Mouse (Mus musculus): ENCODE data around the gene Srebf2. TPM values are rescaled to one million over a fixed set of nuclear protein-coding genes. Genes with fewer than 3 reads are reported as not detected.
A peak's percentile ranks its signal among the peaks of the same experiment; 100 is the strongest.

Srebf2 gene
- polyA plus RNA-seq, 1 experiment from 2014 or later = 173 TPM

GRCm38 (mm10) chr15:82158243-82159035 is 11.5 kb downstream of the Srebf2 start:
- H3K4me2 ChIP-seq (replicated peaks) = peak overlapping the region; percentile 19; the same call in 1 of the 2 replicates
- H3K4me3 ChIP-seq = no peak overlapping the region; the same call in 1 of the 2 replicates
- peak overlapping the region; percentile 39 for H3K9ac ChIP-seq
- no peaks in the 10 kb centered on the region for H3K9me3 ChIP-seq
- H3K4me1 ChIP-seq = peaks cover 58% of the 10 kb centered on the region
- WGBS = 46% methylated on average over 17 of the region's 17 CpGs
- peaks cover 19% of the 10 kb centered on the region; the same call in 1 of the 2 replicates for H3K36me3 ChIP-seq
- H3K27me3 ChIP-seq = no peaks in the 10 kb centered on the region
- H3K27ac ChIP-seq = peak overlapping the region; percentile 72
- ATAC-seq (ENCODE audit: low FRiP score, low read depth) = no peak

- H3K4me2 ChIP-seq (replicated peaks) = no peak overlapping the region
- H3K27me3 ChIP-seq = no peaks in the 10 kb centered on the region
- no peak for ATAC-seq (ENCODE audit: low FRiP score, low read depth)
- WGBS = 82% methylated on average over 9 of the region's 9 CpGs
- H3K27ac ChIP-seq = peak overlapping the region; percentile 72; the same call in 1 of the 2 replicates
- H3K4me3 ChIP-seq = no peak overlapping the region
- H3K9ac ChIP-seq = no peak overlapping the region
- peaks cover 19% of the 10 kb centered on the region; the same call in 1 of the 2 replicates for H3K36me3 ChIP-seq
- H3K9me3 ChIP-seq = no peaks in the 10 kb centered on the region
- peaks cover 64% of the 10 kb centered on the region for H3K4me1 ChIP-seq
These were observed 12.5 kb downstream of the Srebf2 start for GRCm38 (mm10) chr15:82159471-82159870.

- Histone ChIP-seq H3K4me1 (peaks cover 72% of the 10 kb centered on the region), H3K4me3 (no peak overlapping the region), H3K9ac (no peak overlapping the region), H3K36me3 (peaks cover 13% of the 10 kb centered on the region; the same call in 1 of the 2 replicates), H3K4me2 (replicated peaks) (no peak overlapping the region), H3K27ac (no peak overlapping the region; the same call in 1 of the 2 replicates), H3K9me3 (no peaks in the 10 kb centered on the region), H3K27me3 (no peaks in the 10 kb centered on the region)
- ATAC-seq (ENCODE audit: low FRiP score, low read depth) = no peak
- 71% methylated on average over 11 of the region's 11 CpGs for WGBS
These were observed 14.0 kb downstream of the Srebf2 start for GRCm38 (mm10) chr15:82160731-82161640.

DNA sequence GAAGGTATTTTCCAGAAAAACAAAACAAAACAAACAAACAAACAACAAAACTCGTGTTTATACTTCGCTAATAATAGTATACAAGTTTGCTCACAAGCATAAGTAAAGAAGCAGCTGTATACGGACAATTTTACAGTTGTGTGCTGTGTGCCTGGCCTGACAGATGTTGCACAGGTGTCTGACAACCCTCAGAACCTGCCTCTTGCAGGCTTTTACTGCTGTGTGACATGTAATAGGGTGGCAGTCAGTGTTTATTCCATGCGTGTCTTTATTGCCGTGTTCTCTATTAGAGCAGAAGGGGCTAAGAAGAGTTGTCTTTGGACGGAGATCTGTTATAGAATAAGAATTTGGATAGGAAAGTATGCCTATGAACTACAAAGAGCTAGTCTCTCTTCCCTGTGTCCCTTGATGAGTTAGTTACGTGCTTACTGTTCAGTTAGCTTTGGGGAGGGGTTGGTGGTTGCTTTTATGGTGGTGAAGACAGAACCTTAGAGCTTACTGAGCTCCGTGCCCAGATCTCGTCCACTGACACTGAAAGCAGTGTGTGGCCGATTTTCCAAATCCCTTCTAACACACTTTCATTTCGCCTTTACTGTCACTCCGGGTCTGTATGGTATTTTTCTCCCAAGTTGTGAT is 15.1 kb downstream of the Srebf2 start:
- Histone ChIP-seq H3K4me3 (no peak overlapping the region), H3K27me3 (no peaks in the 10 kb centered on the region), H3K9ac (no peak overlapping the region), H3K4me2 (replicated peaks) (no peak overlapping the region), H3K4me1 (peaks cover 79% of the 10 kb centered on the region), H3K36me3 (0 out of 2 replicates have a peak, but pooled peaks cover 3% of the 10 kb centered on the region), H3K27ac (no peak overlapping the region), H3K9me3 (no peaks in the 10 kb centered on the region)
- 69% methylated on average over 12 of the region's 12 CpGs for WGBS
- ATAC-seq (ENCODE audit: low FRiP score, low read depth) = no peak

DNA sequence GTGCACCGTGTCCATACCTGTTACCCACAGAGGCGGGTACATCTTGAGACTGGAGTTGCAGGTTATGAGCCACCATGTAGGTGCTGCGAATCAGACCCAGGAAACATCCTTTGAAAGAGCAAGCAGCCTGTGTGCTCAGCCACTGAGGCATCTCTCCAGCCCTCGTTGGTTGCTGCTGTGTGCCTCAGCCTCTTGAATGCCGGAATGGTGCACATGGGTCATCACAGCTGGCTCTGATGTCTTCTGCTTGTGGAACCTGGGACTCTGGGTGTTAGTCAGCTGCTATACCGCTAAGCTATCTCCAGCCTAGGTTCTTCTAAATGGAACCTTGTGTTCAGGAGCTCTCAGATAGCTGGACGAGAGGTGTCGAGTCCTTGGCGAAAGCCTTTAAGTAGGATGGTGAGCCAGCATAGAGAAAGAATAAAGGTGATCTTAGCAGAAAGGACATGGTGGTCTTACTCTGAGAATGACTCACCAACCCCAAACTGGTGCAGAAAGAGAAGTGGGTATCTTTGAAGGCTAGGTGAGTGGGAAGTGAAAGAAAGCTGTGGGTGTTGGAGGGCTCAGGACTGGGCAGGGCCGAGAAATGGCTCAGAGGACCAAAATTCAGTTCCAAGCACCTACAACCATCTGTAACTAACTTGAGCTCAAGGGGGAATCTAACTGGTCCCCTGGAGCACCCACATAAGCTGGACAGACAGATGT is 16.5 kb downstream of the Srebf2 start:
- H3K36me3 ChIP-seq = no peaks in the 10 kb centered on the region
- no peak overlapping the region for H3K9ac ChIP-seq
- H3K27ac ChIP-seq = no peak overlapping the region
- peaks cover 75% of the 10 kb centered on the region for H3K4me1 ChIP-seq
- H3K9me3 ChIP-seq = no peaks in the 10 kb centered on the region
- WGBS = 87% methylated on average over 10 of the region's 10 CpGs
- no peaks in the 10 kb centered on the region for H3K27me3 ChIP-seq
- H3K4me2 ChIP-seq (replicated peaks) = no peak overlapping the region
- no peak for ATAC-seq (ENCODE audit: low FRiP score, low read depth)
- H3K4me3 ChIP-seq = no peak overlapping the region

DNA sequence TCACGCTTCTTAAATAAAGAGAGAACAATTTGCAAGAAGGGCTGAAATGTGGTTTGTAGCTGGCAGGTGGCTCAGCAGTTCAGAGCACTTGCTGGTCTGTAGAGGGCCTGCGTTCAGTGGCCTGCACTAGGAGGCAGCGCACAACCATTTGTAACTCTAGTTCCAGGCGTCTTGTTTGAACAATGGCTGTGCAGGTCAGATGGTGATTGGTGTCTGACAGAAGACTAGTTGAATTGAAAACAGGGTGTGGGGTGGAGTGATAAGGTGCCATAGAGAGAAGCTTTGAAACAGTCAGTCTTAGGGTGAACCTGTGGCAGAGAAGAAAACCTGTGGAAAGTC is 17.0 kb downstream of the Srebf2 start:
- H3K4me3 ChIP-seq = no peak overlapping the region
- no peak for ATAC-seq (ENCODE audit: low FRiP score, low read depth)
- H3K36me3 ChIP-seq = no peaks in the 10 kb centered on the region
- H3K4me2 ChIP-seq (replicated peaks) = no peak overlapping the region
- H3K27me3 ChIP-seq = no peaks in the 10 kb centered on the region
- H3K9me3 ChIP-seq = no peaks in the 10 kb centered on the region
- peaks cover 70% of the 10 kb centered on the region for H3K4me1 ChIP-seq
- H3K9ac ChIP-seq = no peak overlapping the region
- 63% methylated on average over 4 of the region's 4 CpGs for WGBS
- no peak overlapping the region for H3K27ac ChIP-seq

- no peaks in the 10 kb centered on the region for H3K36me3 ChIP-seq
- no peak overlapping the region for H3K4me2 ChIP-seq (replicated peaks)
- no peaks in the 10 kb centered on the region for H3K9me3 ChIP-seq
- no peaks in the 10 kb centered on the region for H3K27me3 ChIP-seq
- ATAC-seq (ENCODE audit: low FRiP score, low read depth) = no peak
- no peak overlapping the region for H3K27ac ChIP-seq
- no peak overlapping the region for H3K9ac ChIP-seq
- H3K4me3 ChIP-seq = no peak overlapping the region
- WGBS = 76% methylated on average over 7 of the region's 7 CpGs
- peaks cover 65% of the 10 kb centered on the region for H3K4me1 ChIP-seq
These were observed 17.5 kb downstream of the Srebf2 start for GRCm38 (mm10) chr15:82164496-82164895.

GRCm38 (mm10) chr15:82165332-82166239 is 18.6 kb downstream of the Srebf2 start:
- Histone ChIP-seq H3K4me1 (peaks cover 58% of the 10 kb centered on the region), H3K27ac (peak overlapping the region; percentile 44), H3K4me2 (replicated peaks) (0 out of 2 replicates have a peak overlapping the region, but pooled peaks have one; percentile 29), H3K4me3 (no peak overlapping the region), H3K27me3 (no peaks in the 10 kb centered on the region), H3K9me3 (no peaks in the 10 kb centered on the region), H3K9ac (peak overlapping the region; percentile 43), H3K36me3 (peaks cover 11% of the 10 kb centered on the region)
- 54% methylated on average over 8 of the region's 8 CpGs for WGBS
- no peak for ATAC-seq (ENCODE audit: low FRiP score, low read depth)

GRCm38 (mm10) chr15:82166240-82167100 is 19.5 kb downstream of the Srebf2 start:
- H3K4me2 ChIP-seq (replicated peaks) = peak overlapping the region; percentile 29
- H3K27me3 ChIP-seq = no peaks in the 10 kb centered on the region
- ATAC-seq (ENCODE audit: low FRiP score, low read depth) = no peak
- 63% methylated on average over 22 of the region's 22 CpGs for WGBS
- H3K9me3 ChIP-seq = no peaks in the 10 kb centered on the region
- peaks cover 20% of the 10 kb centered on the region for H3K36me3 ChIP-seq
- no peak overlapping the region for H3K4me3 ChIP-seq
- peak overlapping the region; percentile 43 for H3K9ac ChIP-seq
- H3K4me1 ChIP-seq = peaks cover 49% of the 10 kb centered on the region
- H3K27ac ChIP-seq = peak overlapping the region; percentile 44

Data from limb, embryonic 13.5 days (tissue).